Mouse (Mus musculus): ENCODE results near the gene Trabd2b. TPM values are rescaled to one million over a fixed set of nuclear protein-coding genes. Genes with fewer than 3 reads are reported as not detected.

Trabd2b gene
- polyA plus RNA-seq, 1 experiment from 2014 or later: 0.97 TPM

DNA sequence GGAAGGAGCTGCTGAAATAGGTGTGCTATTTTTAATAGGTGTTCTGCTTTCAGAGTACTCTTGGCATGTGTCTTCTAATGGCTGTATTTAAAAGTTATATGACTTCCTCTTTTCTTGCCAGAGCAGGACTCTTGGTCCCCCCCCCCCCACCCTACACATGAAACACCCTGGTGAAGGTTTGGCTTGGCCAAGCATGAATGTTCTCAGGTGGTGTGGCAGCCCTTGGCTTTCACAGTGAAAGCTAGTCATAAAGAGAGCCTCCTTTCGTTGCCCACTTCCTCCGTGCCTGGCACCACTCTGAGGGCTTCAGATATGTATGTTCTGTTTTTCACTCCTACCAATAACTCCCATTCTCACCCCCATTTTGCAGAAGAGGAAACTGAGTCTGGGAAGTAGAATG lies 1.8 kb downstream of the Trabd2b start:
- peaks cover 2% of the 10 kb centered on the region; the same call in 1 of the 2 replicates for H3K4me1 ChIP-seq (ENCODE audit: control insufficient read depth, insufficient read depth, low read length)
- H3K36me3 ChIP-seq (ENCODE audit: control insufficient read depth, insufficient read depth, low read length): no peaks in the 10 kb centered on the region
- no peak overlapping the region for H3K27ac ChIP-seq (ENCODE audit: low read length)
- H3K4me2 ChIP-seq (ENCODE audit: low read depth, low read length): no peak overlapping the region
- H3K4me3 ChIP-seq (replicated peaks; ENCODE audit: low read length): no peak overlapping the region
- 84% methylated on average over 2 of the region's 2 CpGs for WGBS
- H3K9ac ChIP-seq (ENCODE audit: low read length): no peak overlapping the region
- H3K9me3 ChIP-seq (replicated peaks; ENCODE audit: control insufficient read depth, low read length): no peaks in the 10 kb centered on the region
- ATAC-seq (ENCODE audit: insufficient read depth, low FRiP score): no peak
- peaks cover 7% of the 10 kb centered on the region; the same call in 1 of the 2 replicates for H3K27me3 ChIP-seq (ENCODE audit: control insufficient read depth, insufficient read depth, low read length)

DNA sequence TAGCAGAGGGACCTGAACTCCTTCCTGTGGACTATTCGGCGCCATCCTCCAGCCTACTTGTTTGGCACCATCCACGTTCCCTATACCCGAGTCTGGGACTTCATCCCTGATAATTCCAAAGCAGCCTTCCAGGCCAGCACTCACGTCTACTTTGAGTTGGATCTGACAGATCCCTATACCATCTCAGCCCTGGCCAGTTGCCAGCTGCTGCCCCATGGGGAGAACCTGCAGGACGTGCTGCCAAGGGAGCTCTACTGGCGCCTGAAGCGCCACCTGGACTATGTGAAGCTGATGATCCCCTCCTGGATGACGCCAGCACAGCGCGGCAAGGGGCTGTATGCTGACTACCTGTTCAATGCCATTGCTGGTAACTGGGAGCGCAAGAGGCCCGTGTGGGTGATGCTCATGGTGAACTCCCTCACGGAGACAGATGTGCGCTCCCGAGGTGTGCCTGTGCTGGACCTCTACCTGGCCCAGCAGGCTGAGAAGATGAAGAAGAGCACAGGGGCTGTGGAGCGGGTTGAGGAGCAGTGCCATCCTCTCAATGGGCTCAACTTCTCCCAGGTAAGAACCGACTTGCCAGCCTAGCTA lies 2.5 kb downstream of the Trabd2b start:
- Histone ChIP-seq H3K36me3 (ENCODE audit: control insufficient read depth, insufficient read depth, low read length) (no peaks in the 10 kb centered on the region), H3K4me2 (ENCODE audit: low read depth, low read length) (no peak overlapping the region), H3K9me3 (replicated peaks; ENCODE audit: control insufficient read depth, low read length) (no peaks in the 10 kb centered on the region), H3K27me3 (ENCODE audit: control insufficient read depth, insufficient read depth, low read length) (peaks cover 7% of the 10 kb centered on the region; the same call in 1 of the 2 replicates), H3K4me1 (ENCODE audit: control insufficient read depth, insufficient read depth, low read length) (peaks cover 2% of the 10 kb centered on the region; the same call in 1 of the 2 replicates), H3K4me3 (replicated peaks; ENCODE audit: low read length) (no peak overlapping the region), H3K27ac (ENCODE audit: low read length) (no peak overlapping the region), H3K9ac (ENCODE audit: low read length) (no peak overlapping the region)
- no peak for ATAC-seq (ENCODE audit: insufficient read depth, low FRiP score)
- 86% methylated on average over 18 of the region's 18 CpGs for WGBS

DNA sequence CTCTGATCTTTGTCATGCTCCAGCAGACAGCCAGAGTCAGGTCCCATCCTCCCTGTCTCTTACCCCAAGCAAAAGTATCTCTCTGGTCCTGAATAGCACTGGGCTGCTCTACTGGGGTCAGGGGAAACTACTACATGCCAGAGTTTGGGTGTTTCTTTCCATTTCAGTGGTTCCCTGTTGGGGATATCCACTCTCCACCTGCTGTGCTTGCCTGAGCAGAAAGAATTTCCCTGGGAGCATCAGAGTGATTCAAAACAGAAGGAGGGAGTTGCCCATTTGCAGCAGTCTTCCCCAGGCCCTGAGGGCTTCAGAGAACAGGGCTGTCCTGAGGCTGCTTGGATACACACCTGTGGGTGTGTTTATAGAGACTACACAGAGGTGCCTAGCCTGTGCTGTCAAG lies 3.0 kb downstream of the Trabd2b start:
- ATAC-seq (ENCODE audit: insufficient read depth, low FRiP score): no peak
- Histone ChIP-seq H3K4me2 (ENCODE audit: low read depth, low read length) (no peak overlapping the region), H3K4me1 (ENCODE audit: control insufficient read depth, insufficient read depth, low read length) (peaks cover 2% of the 10 kb centered on the region; the same call in 1 of the 2 replicates)

GRCm38 (mm10) chr4:114410026-114410425 lies 3.5 kb downstream of the Trabd2b start:
- ATAC-seq (ENCODE audit: insufficient read depth, low FRiP score): no peak
- no peak overlapping the region for H3K27ac ChIP-seq (ENCODE audit: low read length)
- H3K4me2 ChIP-seq (ENCODE audit: low read depth, low read length): no peak overlapping the region
- no peaks in the 10 kb centered on the region for H3K36me3 ChIP-seq (ENCODE audit: control insufficient read depth, insufficient read depth, low read length)
- peaks cover 2% of the 10 kb centered on the region; the same call in 1 of the 2 replicates for H3K4me1 ChIP-seq (ENCODE audit: control insufficient read depth, insufficient read depth, low read length)
- no peak overlapping the region for H3K9ac ChIP-seq (ENCODE audit: low read length)
- H3K4me3 ChIP-seq (replicated peaks; ENCODE audit: low read length): no peak overlapping the region
- peaks cover 7% of the 10 kb centered on the region; the same call in 1 of the 2 replicates for H3K27me3 ChIP-seq (ENCODE audit: control insufficient read depth, insufficient read depth, low read length)
- 65% methylated on average over 3 of the region's 3 CpGs for WGBS
- H3K9me3 ChIP-seq (replicated peaks; ENCODE audit: control insufficient read depth, low read length): no peaks in the 10 kb centered on the region

More for the DNA sequence above, 3.0 kb downstream of the Trabd2b start:
- Histone ChIP-seq H3K27me3 (ENCODE audit: control insufficient read depth, insufficient read depth, low read length) (peaks cover 7% of the 10 kb centered on the region; the same call in 1 of the 2 replicates), H3K9me3 (replicated peaks; ENCODE audit: control insufficient read depth, low read length) (no peaks in the 10 kb centered on the region), H3K36me3 (ENCODE audit: control insufficient read depth, insufficient read depth, low read length) (no peaks in the 10 kb centered on the region), H3K27ac (ENCODE audit: low read length) (no peak overlapping the region), H3K9ac (ENCODE audit: low read length) (no peak overlapping the region), H3K4me3 (replicated peaks; ENCODE audit: low read length) (no peak overlapping the region)

- WGBS: 45% methylated on average over 11 of the region's 11 CpGs
- Histone ChIP-seq H3K27ac (ENCODE audit: low read length) (no peak overlapping the region), H3K27me3 (ENCODE audit: control insufficient read depth, insufficient read depth, low read length) (peaks cover 7% of the 10 kb centered on the region; the same call in 1 of the 2 replicates), H3K4me3 (replicated peaks; ENCODE audit: low read length) (no peak overlapping the region), H3K4me1 (ENCODE audit: control insufficient read depth, insufficient read depth, low read length) (peaks cover 2% of the 10 kb centered on the region; the same call in 1 of the 2 replicates), H3K9me3 (replicated peaks; ENCODE audit: control insufficient read depth, low read length) (no peaks in the 10 kb centered on the region), H3K4me2 (ENCODE audit: low read depth, low read length) (no peak overlapping the region), H3K36me3 (ENCODE audit: control insufficient read depth, insufficient read depth, low read length) (no peaks in the 10 kb centered on the region), H3K9ac (ENCODE audit: low read length) (no peak overlapping the region)
- no peak for ATAC-seq (ENCODE audit: insufficient read depth, low FRiP score)
Observed at GRCm38 (mm10) chr4:114410443-114410842, 3.9 kb downstream of the Trabd2b start.

GRCm38 (mm10) chr4:114410958-114411661 lies 4.6 kb downstream of the Trabd2b start:
- Histone ChIP-seq H3K4me1 (ENCODE audit: control insufficient read depth, insufficient read depth, low read length) (peaks cover 2% of the 10 kb centered on the region; the same call in 1 of the 2 replicates), H3K9me3 (replicated peaks; ENCODE audit: control insufficient read depth, low read length) (no peaks in the 10 kb centered on the region), H3K4me2 (ENCODE audit: low read depth, low read length) (no peak overlapping the region), H3K27me3 (ENCODE audit: control insufficient read depth, insufficient read depth, low read length) (peaks cover 7% of the 10 kb centered on the region; the same call in 1 of the 2 replicates), H3K36me3 (ENCODE audit: control insufficient read depth, insufficient read depth, low read length) (no peaks in the 10 kb centered on the region), H3K9ac (ENCODE audit: low read length) (no peak overlapping the region), H3K4me3 (replicated peaks; ENCODE audit: low read length) (no peak overlapping the region), H3K27ac (ENCODE audit: low read length) (no peak overlapping the region)
- ATAC-seq (ENCODE audit: insufficient read depth, low FRiP score): no peak
- 44% methylated on average over 9 of the region's 9 CpGs for WGBS

GRCm38 (mm10) chr4:114411846-114412390 lies 5.4 kb downstream of the Trabd2b start:
- peaks cover 3% of the 10 kb centered on the region; the same call in 1 of the 2 replicates for H3K4me1 ChIP-seq (ENCODE audit: control insufficient read depth, insufficient read depth, low read length)
- H3K27ac ChIP-seq (ENCODE audit: low read length): no peak overlapping the region
- H3K36me3 ChIP-seq (ENCODE audit: control insufficient read depth, insufficient read depth, low read length): no peaks in the 10 kb centered on the region
- no peak overlapping the region for H3K9ac ChIP-seq (ENCODE audit: low read length)
- 67% methylated on average over 6 of the region's 6 CpGs for WGBS
- ATAC-seq (ENCODE audit: insufficient read depth, low FRiP score): no peak
- no peaks in the 10 kb centered on the region for H3K9me3 ChIP-seq (replicated peaks; ENCODE audit: control insufficient read depth, low read length)
- H3K4me3 ChIP-seq (replicated peaks; ENCODE audit: low read length): no peak overlapping the region
- no peak overlapping the region for H3K4me2 ChIP-seq (ENCODE audit: low read depth, low read length)
- peaks cover 7% of the 10 kb centered on the region; the same call in 1 of the 2 replicates for H3K27me3 ChIP-seq (ENCODE audit: control insufficient read depth, insufficient read depth, low read length)

- H3K9ac ChIP-seq (ENCODE audit: low read length): no peak overlapping the region
- H3K9me3 ChIP-seq (replicated peaks; ENCODE audit: control insufficient read depth, low read length): no peaks in the 10 kb centered on the region
- no peaks in the 10 kb centered on the region for H3K27me3 ChIP-seq (ENCODE audit: control insufficient read depth, insufficient read depth, low read length)
- no peak overlapping the region; the same call in 1 of the 2 replicates for H3K27ac ChIP-seq (ENCODE audit: low read length)
- 0 out of 2 replicates have a peak, but pooled peaks cover 3% of the 10 kb centered on the region for H3K4me1 ChIP-seq (ENCODE audit: control insufficient read depth, insufficient read depth, low read length)
- no peaks in the 10 kb centered on the region for H3K36me3 ChIP-seq (ENCODE audit: control insufficient read depth, insufficient read depth, low read length)
- WGBS: 44% methylated on average over 16 of the region's 16 CpGs
- H3K4me3 ChIP-seq (replicated peaks; ENCODE audit: low read length): no peak overlapping the region
- ATAC-seq (ENCODE audit: insufficient read depth, low FRiP score): no peak
- H3K4me2 ChIP-seq (ENCODE audit: low read depth, low read length): 0 out of 2 replicates have a peak overlapping the region, but pooled peaks have one; percentile 16
Observed at GRCm38 (mm10) chr4:114415925-114416645, 9.6 kb downstream of the Trabd2b start.

Data from stomach, embryonic 16.5 days (tissue).